Mouse (Mus musculus) right cerebral cortex, postnatal 10 days (tissue): ENCODE results near the gene Glt8d1.

Source experiments
- DNase-seq, 2 experiments: peaks; one replicate each; pipeline ENCODE4 v3.0.0; 2021; ENCODE audit warnings: low spot score in 2 of 2

The Glt8d1 gene

GRCm38 (mm10) chr14:31001307-31002205 lies at the start of gene Glt8d1, which contains the start of gene Spcs1:
Glt8d1 (plus strand) TSS chr14:31001400.
Spcs1 (minus strand) TSS chr14:31001672.
- DNase-seq, result peak; percentile 91

GRCm38 (mm10) chr14:30958517-30958916 lies 42.7 kb upstream of the Glt8d1 start:
- DNase-seq, result no peak

- no peak for DNase-seq
Measured at GRCm38 (mm10) chr14:30959031-30959430, 42.2 kb upstream of the Glt8d1 start.

GRCm38 (mm10) chr14:30960366-30960765 lies 40.8 kb upstream of the Glt8d1 start:
- no peak for DNase-seq

- peak; percentile 45 to 65 for DNase-seq
Measured at GRCm38 (mm10) chr14:30974204-30974603, 27.0 kb upstream of the Glt8d1 start.

- no peak for DNase-seq
Measured at GRCm38 (mm10) chr14:30976222-30976621, 25.0 kb upstream of the Glt8d1 start.

GRCm38 (mm10) chr14:30996417-30996816 lies 4.8 kb upstream of the Glt8d1 start:
- DNase-seq, result no peak

- DNase-seq, result no peak
Measured at GRCm38 (mm10) chr14:31000356-31000755, 844 bp upstream of the Glt8d1 start.

- no peak for DNase-seq
Measured at GRCm38 (mm10) chr14:31000816-31001306, 339 bp upstream of the Glt8d1 start.

GRCm38 (mm10) chr14:31004527-31004926 lies 3.3 kb downstream of the Glt8d1 start:
- no peak for DNase-seq

GRCm38 (mm10) chr14:31006779-31007178 lies 5.6 kb downstream of the Glt8d1 start:
- DNase-seq, result no peak

GRCm38 (mm10) chr14:31011588-31011987 lies 10.4 kb downstream of the Glt8d1 start:
- no peak for DNase-seq

GRCm38 (mm10) chr14:31013928-31014327 lies 12.7 kb downstream of the Glt8d1 start:
- DNase-seq, result no peak

- no peak for DNase-seq
Measured at GRCm38 (mm10) chr14:31016063-31016462, 14.9 kb downstream of the Glt8d1 start.

- DNase-seq, result no peak
Measured at GRCm38 (mm10) chr14:31017854-31018253, 16.7 kb downstream of the Glt8d1 start.

- DNase-seq, result peak; percentile 98
Measured at GRCm38 (mm10) chr14:31018860-31019291, 17.7 kb downstream of the Glt8d1 start, which contains the start of the genes Pbrm1 and Gnl3. Pbrm1 (plus strand) TSS chr14:31019138. Gnl3 (minus strand) TSS chr14:31019152.

GRCm38 (mm10) chr14:31019331-31020205 lies 18.4 kb downstream of the Glt8d1 start:
- peak; percentile 60 to 67 for DNase-seq

- no peak for DNase-seq
Measured at GRCm38 (mm10) chr14:31022579-31022978, 21.4 kb downstream of the Glt8d1 start.

- no peak for DNase-seq
Measured at GRCm38 (mm10) chr14:31025785-31026184, 24.6 kb downstream of the Glt8d1 start.

- DNase-seq, result no peak
Measured at GRCm38 (mm10) chr14:31045296-31045695, 44.1 kb downstream of the Glt8d1 start.

- no peak for DNase-seq
Measured at GRCm38 (mm10) chr14:31045817-31046216, 44.6 kb downstream of the Glt8d1 start.
